Mouse (Mus musculus) forebrain, embryonic 11.5 days (tissue): ENCODE data around the gene Jazf1. TPM values are rescaled to one million over a fixed set of nuclear protein-coding genes. Genes with fewer than 3 reads are reported as not detected.

Experiments
- ATAC-seq: fragments of 200-750 bp; cut with Nextera tagmentation; replicated peaks from 2 replicates; pipeline ENCODE4 v1.8.0; 2017; ENCODE audit warnings: moderate TSS enrichment; ENCODE audit not compliant: low FRiP score
- DNase-seq: peaks from one replicate; pipeline ENCODE4 v3.0.0-alpha.2; 2017; ENCODE audit warnings: low spot score
- H3K27ac ChIP-seq: fragments of 300-500 bp; sonication (generic); 2 replicates; pipeline ENCODE4 v1.5.1; 2014; ENCODE audit warnings: low read depth, low read length
- H3K27me3 ChIP-seq: fragments of 300-500 bp; sonication (generic); 2 replicates; pipeline ENCODE4 v1.6.1; 2014; ENCODE audit warnings: mild to moderate bottlenecking, low read length, mixed read lengths; ENCODE audit not compliant: control insufficient read depth, insufficient read depth
- H3K36me3 ChIP-seq: fragments of 300-500 bp; sonication (generic); 2 replicates; pipeline ENCODE4 v1.6.1; 2014; ENCODE audit warnings: mild to moderate bottlenecking, low read length, moderate library complexity, mixed read lengths; ENCODE audit not compliant: control insufficient read depth, insufficient read depth
- H3K4me1 ChIP-seq: fragments of 300-500 bp; sonication (generic); replicated peaks from 2 replicates; pipeline ENCODE4 v1.6.1; 2014; ENCODE audit warnings: low read length, mixed read lengths; ENCODE audit not compliant: control insufficient read depth, insufficient read depth
- H3K4me2 ChIP-seq: fragments of 300-500 bp; sonication (generic); 2 replicates; pipeline ENCODE4 v1.6.1; 2014; ENCODE audit warnings: low read depth, mild to moderate bottlenecking, low read length, moderate library complexity, mixed read lengths; ENCODE audit not compliant: severe bottlenecking
- H3K4me3 ChIP-seq: fragments of 300-500 bp; sonication (generic); 2 replicates; pipeline ENCODE4 v1.5.1; 2014; ENCODE audit warnings: low read depth, low read length
- H3K9ac ChIP-seq: fragments of 300-500 bp; sonication (generic); 2 replicates; pipeline ENCODE4 v1.6.1; 2014; ENCODE audit warnings: low read length
- H3K9me3 ChIP-seq: fragments of 300-500 bp; sonication (generic); 2 replicates; pipeline ENCODE4 v1.6.1; 2016; ENCODE audit warnings: low read length, mixed read lengths; ENCODE audit not compliant: control insufficient read depth
- WGBS: fragments of 180-500 bp; shearing (Covaris S2); extraction: QIAGEN DNeasy Blood & Tissue Kit; methylation state at CpG from one replicate; pipeline ENCODE4 v1.1.7; 2014; 5-methylcytosine and 5-hydroxymethylcytosine counted together
- polyA plus RNA-seq: library from polyadenylated mRNA; unstranded; fragments of >200 nt; fragmentation: Nextera tagmentation; extraction: Ambion mirVana; gene quantifications from 2 replicates; pipeline ENCODE4 v1.2.1, GENCODE M21; 2014

The Jazf1 gene
- polyA plus RNA-seq, 1 experiment from 2014 or later = 6.2 TPM

DNA sequence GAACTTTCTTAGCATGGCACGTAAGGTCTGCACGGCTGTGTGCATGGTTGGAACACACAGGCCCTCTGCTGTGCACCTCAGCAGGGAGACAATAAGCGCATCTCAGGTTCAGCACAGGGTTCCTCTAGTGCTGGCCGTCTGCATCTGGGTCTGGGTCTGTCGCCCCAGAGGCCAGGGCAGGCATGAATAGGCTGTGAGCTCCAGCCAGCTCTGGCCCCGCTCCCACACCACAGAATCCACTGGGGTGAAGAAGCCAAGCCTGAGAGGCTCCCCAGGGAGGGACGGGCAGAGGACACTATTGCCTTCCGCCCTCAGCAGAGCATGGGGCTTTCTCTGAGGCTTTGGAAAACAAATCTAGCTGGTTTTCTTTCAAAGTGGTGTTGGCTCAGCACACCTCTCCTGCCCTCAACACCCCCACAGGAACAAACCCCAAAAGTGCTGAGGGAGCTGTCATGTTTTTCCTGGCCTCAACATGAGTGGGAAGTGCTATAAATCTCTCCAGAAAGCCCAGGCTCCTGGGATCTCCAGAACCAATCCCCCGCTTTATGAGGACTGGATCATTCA, 272.3 kb downstream of the Jazf1 start:
- H3K27me3 ChIP-seq = no peaks in the 10 kb centered on the region
- H3K9ac ChIP-seq = no peak overlapping the region
- DNase-seq (no peak), ATAC-seq (no peak)
- H3K36me3 ChIP-seq = no peaks in the 10 kb centered on the region
- no peak overlapping the region for H3K27ac ChIP-seq
- WGBS = 67% methylated on average over 9 of the region's 9 CpGs
- 0 out of 2 replicates have a peak, but pooled peaks cover 5% of the 10 kb centered on the region for H3K4me1 ChIP-seq
- no peaks in the 10 kb centered on the region for H3K9me3 ChIP-seq
- H3K4me2 ChIP-seq = no peak overlapping the region
- no peak overlapping the region for H3K4me3 ChIP-seq

GRCm38 (mm10) chr6:52795029-52795841, 273.2 kb downstream of the Jazf1 start:
- no peak overlapping the region for H3K27ac ChIP-seq
- 0 out of 2 replicates have a peak, but pooled peaks cover 5% of the 10 kb centered on the region for H3K4me1 ChIP-seq
- no peaks in the 10 kb centered on the region for H3K27me3 ChIP-seq
- DNase-seq = no peak
- no peak overlapping the region for H3K4me2 ChIP-seq
- WGBS = 78% methylated on average over 16 of the region's 16 CpGs
- H3K4me3 ChIP-seq = no peak overlapping the region
- no peaks in the 10 kb centered on the region for H3K36me3 ChIP-seq
- no peak overlapping the region for H3K9ac ChIP-seq
- ATAC-seq = no peak
- no peaks in the 10 kb centered on the region for H3K9me3 ChIP-seq

GRCm38 (mm10) chr6:52792455-52792854, 276.0 kb downstream of the Jazf1 start:
- ATAC-seq (no peak), DNase-seq (no peak)
- H3K4me1 ChIP-seq = 0 out of 2 replicates have a peak, but pooled peaks cover 4% of the 10 kb centered on the region
- 79% methylated on average over 3 of the region's 3 CpGs for WGBS
- no peak overlapping the region for H3K9ac ChIP-seq
- no peaks in the 10 kb centered on the region for H3K9me3 ChIP-seq
- H3K36me3 ChIP-seq = no peaks in the 10 kb centered on the region
- no peaks in the 10 kb centered on the region for H3K27me3 ChIP-seq
- H3K27ac ChIP-seq = no peak overlapping the region
- no peak overlapping the region for H3K4me3 ChIP-seq
- no peak overlapping the region for H3K4me2 ChIP-seq

GRCm38 (mm10) chr6:52790781-52791180, 277.6 kb downstream of the Jazf1 start:
- no peaks in the 10 kb centered on the region for H3K9me3 ChIP-seq
- no peak overlapping the region for H3K4me3 ChIP-seq
- 0 out of 2 replicates have a peak, but pooled peaks cover 2% of the 10 kb centered on the region for H3K4me1 ChIP-seq
- ATAC-seq = no peak
- DNase-seq = no peak
- no peaks in the 10 kb centered on the region for H3K36me3 ChIP-seq
- no peak overlapping the region for H3K9ac ChIP-seq
- H3K27ac ChIP-seq = no peak overlapping the region
- H3K4me2 ChIP-seq = no peak overlapping the region
- 77% methylated on average over 4 of the region's 4 CpGs for WGBS
- H3K27me3 ChIP-seq = no peaks in the 10 kb centered on the region

GRCm38 (mm10) chr6:52790316-52790715, 278.1 kb downstream of the Jazf1 start:
- H3K9me3 ChIP-seq = no peaks in the 10 kb centered on the region
- H3K4me1 ChIP-seq = 0 out of 2 replicates have a peak, but pooled peaks cover 2% of the 10 kb centered on the region
- no peak for DNase-seq
- H3K9ac ChIP-seq = no peak overlapping the region
- H3K4me2 ChIP-seq = no peak overlapping the region
- no peaks in the 10 kb centered on the region for H3K27me3 ChIP-seq
- no peak for ATAC-seq
- 86% methylated on average over 10 of the region's 10 CpGs for WGBS
- no peaks in the 10 kb centered on the region for H3K36me3 ChIP-seq
- no peak overlapping the region for H3K27ac ChIP-seq
- H3K4me3 ChIP-seq = no peak overlapping the region

DNA sequence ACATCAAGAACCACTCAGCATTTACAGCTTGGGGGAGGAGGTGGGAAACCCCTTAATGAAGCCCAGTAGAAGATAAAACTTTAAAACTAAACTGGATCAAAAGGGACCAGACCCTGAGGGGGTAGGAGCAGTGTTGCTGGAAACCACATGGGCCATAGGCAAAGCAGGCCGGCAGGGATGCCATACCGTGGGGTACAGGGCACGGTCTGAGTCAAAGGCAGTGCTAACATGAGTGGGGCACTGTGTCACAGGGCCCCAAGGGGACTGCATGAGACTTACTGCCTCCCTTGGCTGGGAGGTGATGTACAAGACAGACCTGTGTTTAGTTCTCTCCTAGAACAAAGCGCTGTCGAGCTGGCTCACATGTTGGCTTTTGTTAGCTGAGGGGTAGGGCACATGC, 288.9 kb downstream of the Jazf1 start:
- no peaks in the 10 kb centered on the region for H3K4me1 ChIP-seq
- H3K9me3 ChIP-seq = no peaks in the 10 kb centered on the region
- no peaks in the 10 kb centered on the region for H3K27me3 ChIP-seq
- H3K36me3 ChIP-seq = no peaks in the 10 kb centered on the region
- no peak overlapping the region for H3K9ac ChIP-seq
- H3K27ac ChIP-seq = no peak overlapping the region
- H3K4me2 ChIP-seq = no peak overlapping the region
- ATAC-seq (no peak), DNase-seq (peak; percentile 25)
- 86% methylated on average over 5 of the region's 5 CpGs for WGBS
- no peak overlapping the region for H3K4me3 ChIP-seq

- ATAC-seq = no peak
- Histone ChIP-seq H3K9me3 (no peaks in the 10 kb centered on the region), H3K36me3 (no peaks in the 10 kb centered on the region), H3K27ac (no peak overlapping the region), H3K4me2 (no peak overlapping the region), H3K9ac (no peak overlapping the region), H3K27me3 (no peaks in the 10 kb centered on the region), H3K4me1 (no peaks in the 10 kb centered on the region), H3K4me3 (no peak overlapping the region)
- 94% methylated on average over 5 of the region's 5 CpGs for WGBS
- DNase-seq = peak; percentile 27
Measured at GRCm38 (mm10) chr6:52778523-52778922, 289.9 kb downstream of the Jazf1 start.

DNA sequence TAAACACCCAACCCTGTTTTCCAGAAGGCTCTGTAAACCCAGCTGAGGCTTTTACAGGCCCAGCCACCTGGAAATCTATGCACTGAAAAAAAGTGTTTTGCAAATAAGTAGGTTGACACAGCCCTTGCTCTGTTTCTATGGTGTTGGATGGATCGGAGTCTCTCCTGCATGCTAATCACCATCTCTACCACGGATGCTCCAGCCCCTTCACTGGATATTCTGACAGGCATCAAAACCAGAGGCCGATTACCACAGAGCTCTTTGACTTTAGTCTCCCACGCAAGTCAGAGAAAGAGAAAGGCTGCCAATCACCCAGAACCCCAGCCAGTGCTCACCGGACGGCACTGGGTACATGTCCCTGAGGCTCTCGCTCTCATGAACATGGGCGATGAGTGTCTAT, 291.4 kb downstream of the Jazf1 start:
- H3K9me3 ChIP-seq = no peaks in the 10 kb centered on the region
- H3K9ac ChIP-seq = no peak overlapping the region
- H3K27ac ChIP-seq = no peak overlapping the region
- H3K27me3 ChIP-seq = no peaks in the 10 kb centered on the region
- no peaks in the 10 kb centered on the region for H3K36me3 ChIP-seq
- WGBS = 86% methylated on average over 8 of the region's 8 CpGs
- ATAC-seq (no peak), DNase-seq (peak; percentile 19)
- H3K4me1 ChIP-seq = no peaks in the 10 kb centered on the region
- H3K4me3 ChIP-seq = no peak overlapping the region
- H3K4me2 ChIP-seq = no peak overlapping the region
